Mouse (Mus musculus): Measurements from ENCODE around the gene Med12l.

Med12l gene

DNA sequence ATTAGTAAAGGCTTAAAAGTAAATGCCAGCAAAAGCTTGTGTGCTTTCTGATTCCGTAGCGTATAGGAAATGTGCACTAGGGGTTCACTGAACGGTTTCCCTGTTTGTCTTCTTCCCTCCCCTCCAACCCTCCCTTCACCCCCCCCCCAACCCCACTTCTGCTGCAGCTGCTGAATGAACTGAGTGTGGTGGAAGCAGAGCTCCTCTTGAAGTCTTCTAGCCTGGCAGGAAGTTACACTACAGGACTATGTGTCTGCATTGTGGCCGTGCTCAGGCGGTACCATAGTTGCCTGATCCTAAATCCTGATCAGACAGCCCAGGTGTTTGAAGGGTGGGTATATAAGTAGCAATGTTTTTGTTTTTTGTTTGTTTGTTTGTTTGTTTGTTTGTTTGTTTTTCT lies 229.3 kb downstream of the Med12l start:
- no peak for DNase-seq (ENCODE audit: low read depth, low spot score)

DNA sequence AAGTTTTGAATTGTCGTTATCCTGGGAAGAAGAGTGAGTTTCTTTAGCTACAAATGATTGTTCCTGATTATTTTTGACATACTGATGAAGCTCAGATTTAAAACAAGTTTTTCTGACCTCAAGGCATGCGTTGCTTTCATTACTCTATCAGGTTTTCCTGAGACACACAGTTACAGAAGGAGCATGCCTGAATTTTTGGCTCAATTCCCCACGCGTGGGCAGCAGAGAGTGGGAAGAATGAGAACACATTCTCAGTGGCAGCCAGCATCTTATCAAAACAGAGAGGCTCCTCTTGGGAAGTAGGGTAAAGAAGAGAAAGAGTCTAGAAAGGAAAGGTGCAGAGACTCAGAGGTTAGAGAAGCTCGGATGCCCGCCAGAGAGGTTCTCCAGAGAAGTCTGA lies 237.8 kb downstream of the Med12l start:
- no peak for DNase-seq (ENCODE audit: low read depth, low spot score)

DNA sequence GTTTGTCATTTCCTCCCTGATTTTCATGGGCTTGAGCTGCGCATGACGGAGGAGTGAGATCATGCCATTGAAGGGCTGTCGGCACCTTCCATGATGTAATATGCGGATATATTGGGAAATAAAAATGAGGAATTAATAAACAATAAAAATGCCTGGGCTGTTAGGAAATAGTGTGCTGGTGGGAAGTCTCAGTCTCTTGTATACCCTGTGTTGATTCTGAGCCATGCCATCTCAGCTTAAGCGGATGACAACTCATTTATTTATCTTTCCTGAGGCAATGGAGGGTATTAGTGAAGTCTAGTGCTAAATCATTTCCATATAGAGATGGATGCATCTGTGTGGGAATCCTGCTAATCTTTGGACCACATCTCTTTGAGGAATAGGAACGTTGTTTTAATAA lies 242.4 kb downstream of the Med12l start:
- DNase-seq (ENCODE audit: low read depth, low spot score) = no peak

DNA sequence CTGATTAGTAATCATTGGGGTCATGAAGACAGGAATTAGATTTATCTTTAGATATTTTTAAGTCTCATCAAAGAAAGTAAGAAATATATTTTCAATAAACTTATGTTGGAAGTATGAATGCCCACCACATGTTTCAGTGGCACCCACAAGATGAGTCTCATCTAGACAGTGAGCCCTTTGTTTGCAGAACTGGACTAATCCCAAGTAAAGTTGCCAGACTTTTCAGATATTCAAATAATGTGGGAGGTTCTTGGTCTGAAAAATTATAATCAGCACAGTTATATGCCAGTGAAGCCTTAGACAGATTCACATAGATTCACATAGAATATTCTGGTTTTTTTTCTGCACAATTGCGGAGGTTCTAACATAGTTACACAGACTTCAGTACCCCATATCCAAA lies 244.8 kb downstream of the Med12l start:
- no peak for DNase-seq (ENCODE audit: low read depth, low spot score)

DNA sequence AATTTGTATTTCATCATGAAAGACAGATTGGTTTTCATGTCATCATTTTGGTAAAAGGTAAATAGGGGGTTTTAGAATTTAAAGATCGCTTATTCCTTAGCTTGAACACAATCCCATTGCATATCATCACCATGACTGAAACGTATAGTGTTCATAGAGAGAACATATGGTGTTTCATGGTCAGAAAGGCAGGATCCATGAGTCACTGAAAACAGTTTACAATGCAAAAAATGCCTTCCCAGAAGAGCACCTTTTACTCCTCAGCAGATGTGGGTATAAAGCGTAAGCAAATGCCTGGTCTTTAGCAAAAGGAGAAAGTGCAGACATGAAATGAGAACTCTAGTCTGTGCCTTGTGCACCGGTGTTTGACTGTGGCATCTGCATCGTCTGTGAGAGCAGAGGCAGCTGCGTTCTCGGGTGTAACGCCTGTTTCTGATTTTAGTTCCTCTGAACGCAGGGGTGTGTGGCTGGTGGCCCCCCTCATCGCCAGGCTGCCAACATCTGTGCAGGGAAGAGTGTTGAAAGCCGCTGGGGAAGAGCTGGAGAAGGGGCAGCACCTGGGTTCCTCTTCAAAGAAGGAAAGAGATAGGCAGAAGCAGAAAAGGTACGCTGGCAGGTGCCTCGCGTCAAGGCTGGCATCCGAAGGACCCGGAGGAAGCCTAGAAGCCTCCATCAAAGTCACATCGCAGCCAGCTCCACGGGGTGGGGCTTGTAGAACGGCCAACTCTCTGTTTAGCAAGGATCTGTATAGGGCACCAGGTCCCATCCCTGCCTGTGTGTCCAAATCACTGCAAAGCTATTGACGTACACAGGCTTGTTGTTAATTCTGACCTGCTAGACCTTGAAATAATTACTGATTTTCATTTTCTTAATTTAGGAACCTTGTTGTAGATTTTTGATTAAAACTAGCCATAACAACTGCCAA lies 252.4 kb downstream of the Med12l start:
- DNase-seq (ENCODE audit: low read depth, low spot score) = no peak

DNA sequence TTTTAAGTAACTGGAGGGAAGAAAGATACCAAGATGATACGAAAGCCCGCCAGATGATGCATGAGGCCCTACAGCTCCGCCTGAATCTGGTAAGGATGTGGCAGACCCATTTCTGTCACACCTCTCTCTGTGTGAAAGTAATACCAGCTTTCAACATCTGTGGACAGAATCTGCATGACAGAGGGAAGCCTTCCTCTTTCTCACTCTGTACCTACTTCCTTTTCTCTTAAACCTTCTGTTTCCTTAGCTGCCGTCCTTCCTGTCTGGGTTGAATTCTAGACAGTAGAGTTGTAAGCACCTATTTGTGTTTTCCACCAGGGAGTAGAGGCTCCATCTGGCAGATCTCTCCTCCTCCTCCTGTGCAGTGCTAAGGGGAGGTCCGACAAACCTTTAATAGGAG lies 255.1 kb downstream of the Med12l start:
- no peak for DNase-seq (ENCODE audit: low read depth, low spot score)

DNA sequence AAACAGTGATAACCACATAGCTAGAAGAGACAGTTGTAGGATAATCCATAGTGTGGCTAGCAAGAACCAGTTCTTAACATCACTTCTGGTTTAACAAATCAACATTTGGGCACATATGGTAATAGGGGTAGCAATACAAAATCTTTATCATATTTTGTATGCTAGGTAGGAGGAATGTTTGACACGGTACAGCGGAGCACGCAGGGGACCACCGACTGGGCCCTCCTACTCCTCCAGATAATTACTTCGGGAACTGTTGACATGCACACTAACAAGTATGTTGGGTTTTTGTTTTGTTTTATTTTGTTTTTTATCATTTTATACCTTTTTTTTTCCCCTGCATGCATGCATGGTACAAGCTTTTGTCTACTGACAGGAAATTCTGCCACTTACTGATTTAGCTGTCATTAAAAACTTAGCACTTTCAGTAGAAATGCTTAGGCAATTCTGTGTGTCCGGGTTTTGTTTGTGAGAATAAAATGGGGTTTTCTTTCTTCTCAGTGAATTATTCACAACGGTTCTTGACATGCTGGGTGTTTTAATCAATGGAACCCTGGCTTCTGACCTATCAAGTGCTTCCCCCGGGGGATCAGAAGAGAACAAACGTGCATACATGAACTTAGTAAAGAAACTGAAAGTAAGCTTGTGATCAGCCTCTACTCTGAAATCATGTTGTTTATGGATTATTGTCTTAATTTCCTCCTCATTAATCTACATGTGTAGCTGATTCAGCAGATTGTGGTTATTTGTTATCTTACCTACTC lies 256.3 kb downstream of the Med12l start:
- DNase-seq (ENCODE audit: low read depth, low spot score) = no peak

DNA sequence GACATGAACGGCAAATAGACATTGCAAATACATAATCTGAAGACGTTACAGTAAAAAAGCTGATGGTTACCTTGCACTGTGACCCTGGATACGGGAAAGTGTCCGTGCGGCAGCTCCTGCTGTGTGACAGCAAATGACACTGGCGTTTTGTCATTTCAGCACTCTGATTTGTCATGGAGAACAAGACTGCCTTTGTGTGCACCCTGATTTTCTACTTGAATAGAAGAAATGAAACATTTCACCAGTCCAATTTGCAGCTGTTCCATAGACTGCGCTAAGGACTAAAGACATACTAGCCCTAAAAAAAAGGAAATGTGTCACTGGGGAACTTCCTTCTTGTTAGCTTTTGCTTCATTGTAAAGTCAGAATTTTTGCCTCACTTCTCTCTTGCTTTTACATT lies 257.1 kb downstream of the Med12l start, which contains the start of gene P2ry12:
TSS of gene P2ry12 (minus strand) at position 168 of the 400 bp plus-strand sequence.
- DNase-seq (ENCODE audit: low read depth, low spot score) = no peak

DNA sequence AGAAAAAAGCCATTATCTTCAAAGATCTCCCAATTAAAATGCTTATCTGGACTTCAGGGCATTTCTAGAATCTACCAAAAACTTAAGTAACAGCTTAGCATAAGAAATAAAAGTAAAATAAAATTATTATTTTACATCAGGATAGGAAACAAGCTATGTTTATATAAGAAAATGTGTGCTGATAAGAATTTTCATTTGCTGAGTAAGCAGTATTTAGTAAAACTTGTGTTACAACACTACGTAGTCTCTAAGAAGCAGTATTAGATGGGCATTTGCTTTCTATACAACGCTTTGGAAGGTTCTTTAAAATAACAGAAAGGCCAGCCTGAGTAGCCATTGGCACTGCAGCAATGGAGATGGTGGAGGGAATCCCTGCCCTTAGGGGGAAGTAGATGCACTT lies 257.8 kb downstream of the Med12l start:
- no peak for DNase-seq (ENCODE audit: low read depth, low spot score)

DNA sequence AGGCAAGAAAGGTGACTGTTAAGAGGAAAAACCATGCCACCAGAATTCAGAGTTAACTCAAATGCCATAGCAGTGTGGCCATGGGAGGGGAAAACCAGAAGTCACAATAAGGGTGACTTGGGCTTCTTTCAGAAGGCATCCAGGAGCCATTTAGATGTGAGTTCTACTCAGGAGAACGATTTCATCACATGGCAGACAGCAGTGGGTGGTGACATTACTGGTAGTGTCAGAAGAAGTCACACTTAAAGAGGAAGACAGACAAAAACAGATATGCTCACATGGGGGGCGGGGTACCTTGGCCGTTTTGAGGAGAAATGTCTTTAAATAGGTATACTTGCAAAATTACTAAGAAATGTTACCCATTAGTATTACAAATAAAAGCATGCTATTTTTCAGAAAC lies 258.4 kb downstream of the Med12l start:
- DNase-seq (ENCODE audit: low read depth, low spot score) = no peak

DNA sequence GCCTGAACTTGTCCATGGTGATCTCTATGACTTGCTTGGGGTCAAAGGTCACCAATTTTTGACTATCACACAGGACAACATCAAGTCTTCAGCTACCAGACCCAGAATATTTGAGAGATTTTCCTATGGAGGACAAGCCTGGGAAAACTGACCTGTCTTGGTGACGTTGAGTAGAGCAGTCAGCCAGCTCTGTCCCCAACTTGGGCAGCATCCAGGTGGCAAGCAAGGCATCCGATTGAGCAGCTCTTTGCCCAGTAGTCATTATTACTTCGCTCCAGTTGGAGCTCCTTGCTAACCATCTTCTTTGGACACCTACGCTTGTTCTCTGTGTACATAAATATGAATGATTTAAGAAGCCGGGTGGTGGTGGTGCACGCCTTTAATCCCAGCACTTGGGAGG lies 265.2 kb downstream of the Med12l start:
- no peak for DNase-seq (ENCODE audit: low read depth, low spot score)

DNA sequence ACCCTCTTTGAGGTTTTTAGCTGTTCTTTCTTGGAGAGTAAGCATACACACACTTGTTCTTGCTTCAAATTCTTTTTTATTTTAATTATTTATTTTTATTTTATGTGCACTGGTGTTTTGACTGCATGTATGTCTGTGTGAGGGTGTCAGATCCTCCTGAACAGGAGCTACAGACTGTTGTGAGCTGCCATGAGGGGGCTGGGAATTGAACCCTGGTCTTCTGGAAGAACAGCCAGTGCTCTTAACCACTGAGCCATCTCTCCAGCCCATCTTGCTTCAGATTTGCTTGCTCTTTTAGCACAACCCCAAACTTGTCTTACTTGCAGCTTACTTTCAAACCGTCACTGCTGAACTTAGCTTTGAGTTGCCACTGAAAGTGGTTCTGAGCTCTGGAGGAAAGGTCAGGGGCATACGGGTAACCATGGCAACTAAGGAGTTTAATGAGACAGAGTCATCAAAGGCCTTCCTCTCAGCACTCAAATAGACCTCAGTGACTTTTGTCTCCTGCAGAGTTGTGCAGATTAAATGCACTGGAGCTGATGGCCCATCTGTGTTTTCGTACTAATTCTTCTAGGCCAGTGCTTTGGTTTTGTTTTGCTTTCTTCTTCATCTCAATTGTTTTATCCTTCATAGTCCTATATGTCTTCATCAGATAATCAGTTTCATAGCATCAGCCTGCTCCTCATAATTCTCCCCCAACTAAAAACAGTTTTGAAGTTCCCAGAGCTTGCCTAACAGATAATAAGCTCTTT lies 272.1 kb downstream of the Med12l start:
- DNase-seq (ENCODE audit: low read depth, low spot score) = no peak

DNA sequence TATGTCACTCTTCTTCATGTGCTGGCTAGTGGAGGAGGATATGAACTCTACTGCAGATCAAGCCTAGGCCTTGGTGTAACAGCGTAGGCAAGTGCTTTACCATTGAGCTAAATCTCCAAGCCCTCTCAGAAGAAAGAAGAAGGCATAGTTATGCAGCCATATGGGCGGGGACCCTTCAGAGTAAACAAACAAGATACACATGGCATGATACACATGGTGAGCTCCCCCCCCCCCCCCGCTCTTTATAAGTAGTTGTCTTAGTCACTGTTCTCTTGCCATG lies 272.6 kb downstream of the Med12l start:
- DNase-seq (ENCODE audit: low read depth, low spot score) = no peak

DNA sequence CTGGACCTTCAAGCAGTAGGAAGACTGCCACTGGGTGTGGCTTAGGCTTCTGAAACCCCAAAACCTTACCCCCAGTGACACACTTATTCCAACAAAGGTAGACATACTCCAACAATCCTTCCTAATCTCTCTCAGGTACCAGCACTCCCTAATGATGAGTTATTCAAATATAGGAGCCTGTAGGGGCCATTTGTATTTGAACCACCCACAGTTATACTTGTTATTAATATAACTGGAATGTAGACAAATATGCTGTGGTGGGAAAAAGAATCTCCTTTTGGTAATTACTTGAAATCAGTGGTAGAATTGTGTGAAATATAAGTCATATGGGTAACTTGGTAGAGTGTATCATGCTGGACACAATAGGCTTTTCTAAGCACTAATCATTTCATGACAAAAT lies 273.0 kb downstream of the Med12l start:
- DNase-seq (ENCODE audit: low read depth, low spot score) = no peak

DNA sequence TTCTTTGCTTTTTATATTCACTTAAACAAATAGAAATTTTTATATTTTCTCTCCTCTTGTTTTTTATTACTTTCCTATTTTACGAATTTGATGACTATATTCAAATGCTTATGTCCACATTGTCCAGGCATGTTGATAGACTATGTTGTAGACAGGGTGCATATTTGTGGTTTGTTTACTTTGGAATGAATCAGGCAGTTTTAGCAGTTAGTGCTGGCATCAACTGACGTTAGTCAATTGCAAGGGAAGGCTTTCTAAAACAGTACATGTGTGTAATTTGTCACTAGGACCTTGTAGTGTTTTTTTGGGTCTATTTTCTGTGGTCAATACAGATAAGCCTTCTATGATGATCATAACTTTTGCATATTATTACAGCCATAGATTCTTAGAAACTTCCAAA lies 284.9 kb downstream of the Med12l start:
- DNase-seq (ENCODE audit: low read depth, low spot score) = no peak

DNA sequence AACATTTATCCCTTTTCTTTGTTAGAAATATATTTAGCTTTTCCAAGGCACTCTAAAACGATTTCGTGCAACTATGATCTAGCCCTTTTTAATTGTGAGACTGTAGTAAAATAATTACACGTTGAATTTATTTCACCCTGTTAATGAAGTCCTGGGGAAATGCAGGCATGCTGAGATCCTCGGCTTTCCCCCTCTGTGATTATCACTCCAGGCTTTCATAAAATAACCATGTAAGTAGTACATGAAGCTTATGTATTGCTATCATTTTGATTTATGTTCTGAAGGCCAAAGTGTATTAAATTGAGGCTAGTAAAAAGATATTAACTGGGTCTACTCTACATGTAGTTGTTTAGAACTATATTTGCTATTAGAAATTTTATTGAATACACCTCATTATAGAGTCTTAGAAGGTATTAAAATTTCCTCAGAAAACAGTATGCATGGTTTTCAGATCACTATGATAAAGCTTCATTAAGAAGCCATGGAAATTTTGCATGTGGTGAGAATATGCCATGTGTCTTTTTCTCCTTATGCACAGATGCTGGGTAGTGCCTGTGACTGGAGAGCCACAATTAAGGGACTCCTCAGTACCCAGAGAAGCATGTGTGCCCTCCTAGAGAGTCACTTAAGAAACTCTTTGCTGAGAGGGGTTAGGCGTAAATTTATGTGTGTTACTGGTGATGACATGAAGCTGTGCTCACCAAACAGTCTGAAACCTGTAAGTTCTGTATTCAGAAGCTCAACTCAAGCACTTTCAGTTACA lies 288.0 kb downstream of the Med12l start:
- no peak for DNase-seq (ENCODE audit: low read depth, low spot score)

DNA sequence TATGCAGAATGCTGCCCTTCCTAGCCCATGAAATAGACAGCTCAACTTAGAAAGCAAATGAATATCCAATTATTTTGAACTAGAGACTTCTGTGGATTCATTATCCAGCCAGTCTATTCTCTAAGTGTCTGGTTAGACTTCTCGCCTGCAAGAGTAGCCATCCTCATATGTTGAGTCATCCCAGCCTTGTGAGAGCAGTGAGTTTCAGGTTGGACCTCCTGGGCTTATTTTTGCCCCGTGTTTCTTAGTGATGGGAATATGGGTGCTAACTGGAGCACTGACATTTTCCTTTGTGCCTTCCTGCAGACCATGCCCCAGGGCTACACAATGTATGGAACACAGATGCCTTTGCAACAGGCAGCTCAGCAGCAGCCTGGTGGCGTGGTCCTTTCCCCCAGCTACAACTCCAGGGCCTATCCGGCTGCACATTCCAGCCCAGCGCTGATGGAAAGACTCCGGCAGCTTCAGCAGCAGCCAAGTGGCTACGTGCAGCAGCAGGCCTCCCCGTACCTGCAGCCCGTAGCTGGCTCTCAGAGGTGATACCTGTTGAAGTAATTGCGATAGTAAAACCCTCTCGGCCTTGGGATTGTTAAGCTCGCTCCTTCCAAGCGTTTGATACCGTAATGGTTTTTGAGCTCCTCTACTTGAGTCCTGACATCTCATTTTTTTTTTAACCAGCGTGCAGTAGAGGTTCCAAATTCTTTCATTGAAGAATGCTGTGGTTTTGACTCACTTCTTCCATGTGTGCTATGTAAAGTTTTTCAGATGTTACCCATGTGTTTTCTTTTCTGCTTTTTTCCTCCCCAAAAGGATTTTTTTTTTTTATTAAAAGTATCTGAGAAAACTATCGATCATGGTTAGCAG lies 290.3 kb downstream of the Med12l start:
- no peak for DNase-seq (ENCODE audit: low read depth, low spot score)

DNA sequence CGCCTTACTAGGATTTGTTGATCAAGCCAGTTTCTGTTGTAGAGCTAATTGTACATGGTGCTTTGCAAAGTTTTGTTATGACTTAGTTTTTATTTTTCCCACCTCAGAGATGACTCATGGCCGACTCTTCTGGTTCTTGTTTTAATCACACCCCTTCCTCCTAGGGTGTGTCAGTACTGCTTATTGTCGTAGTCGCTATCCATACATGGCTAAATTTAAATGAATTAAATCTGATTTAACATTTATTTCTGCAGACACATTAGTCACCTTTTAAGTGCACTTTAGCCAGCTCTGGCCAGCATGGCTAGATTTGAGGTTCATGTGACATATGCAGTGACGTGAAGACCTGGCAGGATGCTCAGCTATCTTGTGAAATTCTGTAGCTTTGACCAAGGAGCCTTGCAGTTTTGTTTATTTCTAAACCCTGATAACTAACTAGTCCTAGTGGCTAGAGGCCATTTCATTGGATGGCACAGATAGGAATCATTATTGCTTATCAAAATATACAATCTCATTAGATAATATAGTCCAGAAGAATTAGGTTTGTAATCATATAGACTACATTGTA lies 291.0 kb downstream of the Med12l start:
- DNase-seq (ENCODE audit: low read depth, low spot score) = no peak

DNA sequence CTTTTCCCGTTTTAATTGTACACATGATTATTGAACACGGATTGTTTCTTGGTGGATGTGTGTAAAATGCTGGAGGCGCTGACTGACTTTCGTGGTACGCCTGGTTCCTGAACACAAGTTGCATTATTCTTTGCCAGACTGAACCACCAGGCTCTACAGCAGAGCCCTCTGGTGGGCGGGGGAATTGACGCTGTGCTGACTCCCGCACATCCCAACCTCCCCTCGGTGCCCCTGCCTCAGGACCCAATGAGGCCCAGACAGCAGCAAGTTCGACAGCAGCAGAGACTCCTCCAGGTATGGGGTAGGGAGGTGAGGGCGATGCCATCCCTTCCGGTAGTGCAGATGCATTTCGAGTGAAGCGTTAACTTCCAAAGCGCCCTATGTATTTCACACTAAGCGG lies 292.0 kb downstream of the Med12l start:
- DNase-seq (ENCODE audit: low read depth, low spot score) = peak; percentile 24

DNA sequence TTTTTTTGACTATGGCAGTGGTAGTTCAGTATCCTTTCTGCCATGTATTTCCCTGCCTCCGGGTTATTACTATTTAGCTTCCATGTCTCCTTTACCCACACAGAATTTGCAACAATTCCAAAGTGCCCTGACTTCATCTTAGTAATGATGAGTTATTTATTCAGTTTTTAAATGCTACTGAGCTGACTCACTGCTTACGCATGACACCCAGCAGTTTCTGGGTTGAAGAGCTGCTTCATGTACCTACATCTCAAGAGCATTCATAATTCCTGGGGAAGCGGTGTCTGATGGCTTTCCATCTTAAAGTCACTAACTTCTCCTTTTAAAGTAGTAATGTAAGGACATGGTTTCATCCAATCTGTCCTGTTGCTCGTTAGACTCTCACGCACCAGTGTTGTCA lies 299.3 kb downstream of the Med12l start:
- DNase-seq (ENCODE audit: low read depth, low spot score) = no peak

Data from WW6 (cell line).